Mouse (Mus musculus) megakaryocyte, embryonic 14.5 days (primary cell): Measurements from ENCODE around the gene Khsrp.

ENCODE experiments used
- FLI1 ChIP-seq: IDR thresholded peaks from 2 replicates; pipeline ENCODE4 v1.6.1; 2012; ENCODE audit warnings: low read length, inconsistent platforms, mixed read lengths
- GATA1 ChIP-seq: IDR thresholded peaks from 3 replicates; pipeline ENCODE4 v1.6.1; 2012; ENCODE audit warnings: mixed read lengths, low read length, inconsistent platforms, borderline replicate concordance

GRCm38 (mm10) chr17:57001228-57001627 lies 30.1 kb downstream of the Khsrp start:
- TF ChIP-seq FLI1 (no peak), GATA1 (no peak)
